Mouse (Mus musculus) T-cell, adult 2 months (primary cell): Measurements from ENCODE around the gene Commd3.

Source experiments
- DNase-seq: peaks from one replicate; pipeline ENCODE4 v3.0.0; 2022; ENCODE audit warnings: low spot score

Commd3 gene

GRCm38 (mm10) chr2:18672133-18672765, at the start of gene Commd3:
Gene Commd3 (plus strand): TSS chr2:18672384.
- DNase-seq, result peak; percentile 88

- no peak for DNase-seq
Observed at GRCm38 (mm10) chr2:18623219-18623618, 49.0 kb upstream of the Commd3 start.

DNA sequence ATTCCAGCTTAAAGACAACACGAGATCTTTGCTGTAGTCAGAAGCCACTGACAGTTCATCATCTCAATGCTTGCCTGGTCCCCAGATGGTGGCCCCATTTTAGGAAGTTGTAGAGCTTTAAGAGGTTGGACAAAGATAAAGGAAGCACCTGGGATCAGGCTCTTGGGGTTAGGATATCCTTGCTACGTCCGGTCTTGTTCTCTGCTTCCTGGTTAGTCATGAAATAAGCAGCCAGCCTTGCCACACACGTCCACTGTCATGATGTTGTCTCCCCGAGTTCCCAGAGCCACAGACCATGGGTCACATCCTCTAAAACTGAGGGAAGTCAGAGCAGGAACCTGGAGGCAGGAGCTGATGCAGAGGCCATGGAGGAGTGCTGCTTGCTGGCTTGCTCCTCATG, 41.6 kb upstream of the Commd3 start:
- DNase-seq, result no peak

DNA sequence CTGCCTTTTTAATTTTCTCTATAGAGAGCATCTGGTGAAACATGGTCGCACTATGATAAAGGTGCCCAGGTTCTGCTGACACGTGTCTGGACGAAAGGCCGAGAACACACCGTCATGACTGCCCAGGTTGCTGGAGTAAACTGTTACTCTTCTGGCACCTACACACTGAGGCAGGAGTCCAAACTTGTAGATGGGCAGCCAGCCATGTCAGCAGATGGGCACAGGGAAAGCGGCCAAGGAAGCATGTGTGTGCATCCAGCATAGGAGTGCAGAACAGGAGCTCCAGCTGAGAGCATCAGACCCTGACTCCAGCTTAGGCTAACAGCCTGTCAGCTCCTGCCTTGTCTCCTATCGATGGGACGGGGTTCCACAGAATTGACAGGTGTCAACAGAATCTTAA, 37.1 kb upstream of the Commd3 start:
- DNase-seq, result no peak

DNA sequence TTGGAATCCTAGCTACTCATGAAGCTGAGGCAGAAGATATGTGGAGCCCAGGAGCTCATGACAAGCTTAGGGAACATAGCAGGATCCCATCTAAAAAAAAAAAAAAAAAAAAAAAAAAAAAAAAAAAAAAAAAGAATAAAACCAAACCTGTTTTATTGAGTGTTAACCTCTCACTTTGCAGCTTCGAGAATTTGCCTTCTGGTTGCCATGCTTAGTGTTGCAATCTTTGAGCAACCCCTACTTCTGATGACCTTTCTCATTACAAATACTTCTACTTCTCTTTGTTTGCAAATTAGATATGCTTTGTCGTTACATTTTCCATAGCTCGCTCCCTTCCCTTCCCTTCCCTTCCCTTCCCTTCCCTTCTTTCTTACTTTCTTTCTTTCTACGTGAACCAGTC, 23.6 kb upstream of the Commd3 start:
- no peak for DNase-seq

DNA sequence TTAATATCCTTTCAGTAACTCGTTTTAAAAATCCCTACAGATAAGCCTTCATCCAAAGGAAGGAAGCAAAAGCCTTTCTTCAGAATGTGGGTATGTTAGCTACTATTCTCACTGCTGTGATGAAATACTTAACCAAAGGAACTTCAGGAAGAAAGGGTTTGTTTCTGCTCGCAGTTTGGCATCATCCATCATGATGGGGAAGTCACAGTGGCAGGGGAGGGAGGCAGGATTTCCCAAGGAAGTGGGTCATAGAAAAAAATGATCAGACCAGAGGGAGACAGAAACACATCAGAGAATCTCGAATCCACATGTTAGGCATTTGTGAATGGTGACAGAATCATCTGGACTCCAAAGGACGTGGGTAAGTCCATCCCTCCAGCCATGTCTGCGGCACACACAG, 17.4 kb upstream of the Commd3 start:
- no peak for DNase-seq

DNA sequence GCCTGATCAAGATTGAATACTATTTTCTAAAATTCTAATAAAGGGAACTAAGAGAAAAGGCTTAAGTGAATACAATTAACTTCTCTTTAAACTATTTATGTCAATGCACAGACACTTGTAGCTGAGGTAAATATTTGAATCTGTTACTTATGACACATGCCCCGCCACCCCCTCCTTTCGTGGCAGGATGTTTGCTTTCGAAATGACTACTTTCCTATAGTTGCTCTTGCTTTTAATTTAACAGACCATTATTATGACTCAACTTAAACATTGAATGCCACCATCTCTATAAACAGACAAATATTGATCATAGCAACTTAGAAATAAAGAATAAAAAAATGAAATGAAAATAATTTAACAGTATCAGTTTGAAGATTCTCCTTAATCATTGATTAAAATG, 8.2 kb upstream of the Commd3 start:
- no peak for DNase-seq

DNA sequence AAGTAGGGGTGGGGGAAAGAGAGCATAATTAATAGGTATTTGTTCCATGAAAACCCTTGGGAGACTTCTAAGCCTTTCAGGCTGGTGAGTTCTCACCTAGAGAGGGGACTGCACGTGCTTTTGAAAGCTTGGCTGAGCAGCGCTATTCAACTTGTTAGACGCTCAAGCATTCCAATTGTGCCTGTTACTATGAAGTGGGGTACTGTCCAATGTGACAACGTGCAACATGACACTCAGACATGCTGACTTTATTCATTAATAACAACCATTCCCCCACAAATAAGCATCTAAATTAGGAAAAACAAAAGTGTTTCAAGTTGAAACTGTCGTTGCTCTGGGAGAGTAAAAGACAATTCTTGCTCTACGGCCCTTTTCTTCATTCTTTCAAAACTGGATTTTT, 1.1 kb upstream of the Commd3 start:
- no peak for DNase-seq

- DNase-seq, result no peak
Observed at GRCm38 (mm10) chr2:18672766-18673164, 581 bp downstream of the Commd3 start.

GRCm38 (mm10) chr2:18673766-18674165, 1.6 kb downstream of the Commd3 start:
- DNase-seq, result no peak

DNA sequence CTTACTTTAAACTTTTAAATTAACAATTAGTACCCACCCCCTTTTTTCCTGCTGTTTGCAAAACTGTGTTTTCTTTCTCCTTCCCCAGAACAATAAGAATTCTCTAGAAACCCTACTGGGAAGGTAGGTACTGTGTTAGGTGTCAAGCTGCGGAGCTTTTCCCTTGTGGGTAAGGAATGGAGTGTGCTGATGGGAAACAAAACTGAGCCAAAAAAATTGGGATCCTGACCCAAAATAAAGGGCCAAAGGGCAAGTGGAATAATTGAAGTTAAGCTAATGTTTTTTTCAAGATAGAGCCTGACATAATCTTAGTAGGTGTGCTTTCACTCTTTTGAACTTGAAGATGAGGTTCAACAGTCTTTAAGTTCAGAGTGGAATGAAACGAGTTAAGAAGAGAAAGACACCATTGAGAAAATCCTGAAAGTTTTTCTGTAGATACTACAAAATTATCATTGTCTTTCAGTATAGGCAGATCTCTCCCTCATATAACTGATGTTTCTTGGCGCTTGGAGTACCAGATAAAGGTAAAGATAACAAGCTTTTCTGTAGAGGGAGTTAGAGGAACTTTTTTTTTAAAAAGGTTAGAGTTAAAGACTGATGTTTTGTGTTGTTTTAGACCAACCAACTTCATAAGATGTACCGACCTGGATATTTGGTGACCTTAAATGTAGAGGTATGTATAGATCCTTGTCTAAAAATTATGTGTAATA, 2.2 kb downstream of the Commd3 start:
- DNase-seq, result no peak

GRCm38 (mm10) chr2:18675681-18676456, 3.7 kb downstream of the Commd3 start:
- no peak for DNase-seq

GRCm38 (mm10) chr2:18676457-18676935, 4.3 kb downstream of the Commd3 start:
- peak; percentile 59 for DNase-seq

DNA sequence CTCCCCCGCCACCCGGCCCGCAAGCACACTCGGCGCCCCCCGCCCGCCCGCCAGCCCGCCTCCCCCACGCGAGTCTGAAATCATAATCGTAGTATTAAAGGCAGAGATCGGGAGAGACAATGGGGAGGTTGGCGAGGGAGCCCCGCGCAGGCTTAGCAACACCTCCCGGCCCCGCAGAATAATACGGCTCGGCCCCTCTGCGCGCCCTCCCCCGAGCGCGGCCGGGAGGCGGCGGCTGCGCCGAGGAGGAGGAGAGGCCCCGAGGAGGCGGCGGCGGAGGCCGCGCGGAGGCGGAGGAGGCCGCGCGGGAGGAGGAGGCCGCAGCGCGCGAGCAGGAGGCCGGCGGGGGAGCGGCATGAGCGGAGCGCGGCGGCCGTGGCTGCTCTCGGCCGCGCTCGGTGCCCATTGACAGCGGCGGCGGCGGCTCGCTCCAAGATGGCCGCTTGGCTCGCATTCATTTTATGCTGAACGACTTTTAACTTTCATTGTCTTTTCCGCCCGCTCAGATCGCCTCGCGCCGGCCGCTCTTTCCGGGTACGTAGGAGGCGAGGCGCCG, 4.8 kb downstream of the Commd3 start, which contains the start of gene Bmi1:
Bmi1 (plus strand) TSS at position 83 of the 556 bp plus-strand sequence.
- peak; percentile 58 for DNase-seq

- peak; percentile 39 for DNase-seq
Observed at GRCm38 (mm10) chr2:18677631-18678471, 5.7 kb downstream of the Commd3 start.

GRCm38 (mm10) chr2:18679701-18680100, 7.5 kb downstream of the Commd3 start:
- DNase-seq, result no peak

- no peak for DNase-seq
Observed at GRCm38 (mm10) chr2:18680501-18680900, 8.3 kb downstream of the Commd3 start.

DNA sequence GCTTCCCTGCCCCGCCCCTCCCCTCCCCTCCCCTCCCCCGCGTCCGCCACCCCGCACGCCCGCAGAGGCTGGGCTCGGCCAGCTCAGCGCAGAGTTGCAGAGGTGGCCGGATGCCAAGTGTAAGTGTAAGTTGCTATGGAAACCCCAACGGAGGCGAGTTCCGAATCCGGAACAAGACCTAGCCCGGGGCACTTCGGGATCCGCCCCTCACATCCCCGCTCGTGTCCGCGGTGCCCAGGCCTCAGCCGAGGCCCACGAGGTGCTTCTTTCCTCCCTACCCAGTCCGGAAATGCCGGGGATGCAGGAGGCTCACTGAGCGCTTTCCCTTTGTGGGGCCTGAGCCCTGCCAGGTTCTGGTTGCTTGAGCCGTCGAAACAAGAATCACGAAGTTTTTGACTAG, 8.8 kb downstream of the Commd3 start:
- peak; percentile 67 for DNase-seq

GRCm38 (mm10) chr2:18684062-18684461, 11.9 kb downstream of the Commd3 start:
- DNase-seq, result no peak

DNA sequence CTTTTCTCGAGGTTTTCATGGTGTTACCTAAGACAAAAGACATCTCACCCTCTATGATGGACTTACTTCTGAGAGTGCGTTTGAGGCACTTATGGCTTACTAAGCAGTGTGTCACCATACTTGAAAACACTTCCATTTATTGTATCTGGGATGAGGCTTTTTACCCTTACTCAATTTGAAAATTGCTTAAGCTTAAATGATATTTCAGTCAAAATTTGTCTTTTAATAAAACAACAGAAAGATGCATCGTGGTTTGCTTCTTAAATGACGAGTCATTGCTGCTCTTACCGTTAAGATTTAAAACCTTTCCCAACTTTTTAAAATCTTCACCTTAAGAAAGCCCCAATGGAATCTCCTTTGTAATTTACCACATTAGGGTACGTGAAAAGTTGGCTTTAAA, 14.2 kb downstream of the Commd3 start:
- DNase-seq, result no peak

GRCm38 (mm10) chr2:18686826-18687519, 14.8 kb downstream of the Commd3 start:
- no peak for DNase-seq
